Mouse (Mus musculus): ENCODE measurements around the gene Gm10382. TPM values are rescaled to one million over a fixed set of nuclear protein-coding genes. Genes with fewer than 3 reads are reported as not detected.

Gene Gm10382
- total RNA-seq (2014; fragmentation: Nextera tagmentation) (0.96 TPM in 1 of 2 replicates, not detected in the other), total RNA-seq (2017) (0.26 TPM in 1 of 2 replicates, not detected in the other)

GRCm38 (mm10) chr5:125389131-125389578, at the start of gene Gm10382:
Gm10382 (plus strand) TSS chr5:125389322.
- ATAC-seq (replicated peaks; ENCODE audit: poor library complexity, severe bottlenecking), result peak; percentile 43

DNA sequence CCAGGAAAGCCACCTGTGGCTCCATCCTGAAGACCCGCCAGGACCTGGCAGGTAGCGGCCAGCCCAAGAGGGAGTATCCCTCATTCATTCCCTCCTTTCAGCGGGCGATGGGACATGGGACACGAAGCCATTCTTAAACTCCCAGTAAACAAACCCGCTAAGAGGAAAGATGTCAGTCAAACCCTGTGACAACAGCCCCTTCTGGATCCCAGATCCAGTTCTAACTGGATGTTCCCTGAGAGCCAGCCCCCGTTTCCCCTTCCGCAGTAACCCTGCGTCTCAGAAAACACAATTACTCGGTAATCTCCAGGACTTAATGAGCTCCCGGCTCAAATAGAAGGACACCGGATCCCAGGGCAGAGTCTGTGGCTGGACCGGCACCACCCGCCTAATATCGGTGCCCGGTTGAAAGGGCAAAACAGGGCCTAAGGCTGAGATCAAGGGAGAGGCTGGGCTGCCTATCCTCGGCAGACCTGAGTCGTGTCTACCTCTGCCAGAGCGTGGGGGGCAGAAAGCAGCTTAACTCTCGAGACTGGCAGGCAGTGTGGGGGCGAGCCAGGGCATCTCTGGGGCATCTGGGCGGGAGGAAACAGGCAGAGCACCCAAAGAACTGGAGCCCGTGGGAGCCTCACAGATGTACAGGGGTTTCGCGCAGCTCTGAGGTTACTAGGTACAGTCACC, 49.1 kb upstream of the Gm10382 start:
- no peak for ATAC-seq (replicated peaks; ENCODE audit: poor library complexity, severe bottlenecking)

GRCm38 (mm10) chr5:125340547-125341262, 48.4 kb upstream of the Gm10382 start, which contains the start of gene Scarb1:
Scarb1 (minus strand) TSS chr5:125341094.
- peak; percentile 63 for ATAC-seq (replicated peaks; ENCODE audit: poor library complexity, severe bottlenecking)

DNA sequence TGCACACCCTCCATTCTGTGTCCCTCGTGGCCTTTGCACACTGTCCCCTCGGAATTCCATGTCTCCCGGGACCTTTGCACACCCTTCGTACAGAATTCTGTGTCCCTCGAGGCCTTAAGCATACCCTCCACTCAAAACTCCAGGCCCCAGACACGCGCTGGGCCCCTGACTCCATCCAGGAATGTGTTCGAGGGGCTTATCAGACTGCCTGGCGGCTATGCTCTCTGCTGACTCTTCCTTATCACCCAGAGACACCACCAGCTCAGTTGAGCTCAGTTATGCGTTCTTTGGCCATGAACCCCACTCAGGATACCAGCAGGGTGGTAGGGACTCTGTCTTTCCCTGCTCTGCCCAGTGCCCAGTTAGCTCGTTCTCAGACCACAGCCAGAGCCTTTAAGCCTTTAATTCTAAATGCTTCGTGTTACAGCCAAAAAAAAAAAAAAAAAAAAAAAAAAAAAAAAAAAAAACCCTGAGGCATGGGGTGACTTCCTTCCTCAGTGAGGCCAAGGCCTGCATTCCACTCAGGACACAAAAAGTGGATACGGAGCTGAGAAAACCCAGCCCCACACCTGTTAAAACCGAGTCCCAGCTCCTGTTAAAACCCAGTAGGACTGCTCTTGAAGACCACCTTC, 47.5 kb upstream of the Gm10382 start:
- no peak for ATAC-seq (replicated peaks; ENCODE audit: poor library complexity, severe bottlenecking)

DNA sequence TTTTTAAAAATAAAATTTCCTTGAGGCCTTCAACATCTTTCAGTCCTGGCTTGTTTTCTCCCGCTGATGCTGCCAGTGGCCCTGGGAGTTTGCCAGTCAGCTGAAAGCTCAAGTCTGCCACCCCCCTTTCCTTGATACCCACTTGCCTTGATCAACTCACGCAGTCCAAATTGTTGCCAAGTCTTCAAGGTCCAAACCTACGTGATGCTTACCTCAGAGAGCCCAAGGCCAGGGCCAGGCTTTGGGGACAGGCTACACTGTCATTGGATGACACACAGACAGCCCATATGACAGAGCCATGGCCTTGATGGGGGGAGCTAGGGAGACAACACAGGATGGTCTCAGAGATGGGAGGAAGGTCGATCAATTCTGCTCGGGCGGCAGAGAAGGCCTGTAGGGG, 44.8 kb upstream of the Gm10382 start:
- ATAC-seq (replicated peaks; ENCODE audit: poor library complexity, severe bottlenecking), result no peak

DNA sequence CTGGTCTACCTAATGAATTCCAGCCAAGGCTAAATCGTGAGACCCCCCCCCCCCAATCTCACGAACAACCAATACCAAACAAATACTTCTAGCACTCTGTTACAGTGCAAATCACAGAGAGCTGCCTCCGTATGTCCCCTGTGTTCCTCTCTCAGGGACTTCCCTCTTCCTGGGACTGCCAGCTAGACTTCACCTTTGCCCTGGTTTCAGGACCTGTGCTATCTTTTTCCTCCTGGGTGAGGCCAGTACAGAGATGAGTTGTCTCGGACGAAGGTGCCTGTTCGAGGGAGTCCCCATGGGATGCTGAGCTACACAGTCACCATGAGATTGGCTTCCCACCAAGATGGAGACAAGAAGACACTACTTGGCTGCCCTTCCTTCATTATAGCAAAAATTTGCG, 41.1 kb upstream of the Gm10382 start:
- ATAC-seq (replicated peaks; ENCODE audit: poor library complexity, severe bottlenecking), result peak; percentile 26; the same call in 1 of the 2 replicates

DNA sequence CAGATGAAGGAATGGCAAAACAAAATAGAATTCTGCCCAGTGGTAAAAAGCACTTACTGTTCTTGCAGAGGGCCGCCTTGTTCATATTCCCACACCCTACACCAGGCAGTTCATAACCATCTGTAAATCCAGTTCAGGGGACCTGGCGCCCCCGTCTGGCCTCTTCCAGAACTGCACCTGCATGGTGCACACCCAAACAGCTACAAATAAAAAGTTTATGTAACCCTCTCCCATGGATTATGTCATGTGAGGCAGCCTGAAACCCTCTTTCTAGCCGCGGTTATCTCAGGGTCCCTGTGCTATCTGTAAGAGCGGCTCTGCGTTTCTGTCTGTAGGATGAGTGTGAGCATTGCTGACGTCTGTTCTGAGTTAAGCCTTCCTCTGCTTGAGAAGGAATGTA, 40.6 kb upstream of the Gm10382 start:
- ATAC-seq (replicated peaks; ENCODE audit: poor library complexity, severe bottlenecking), result peak; percentile 69

- no peak for ATAC-seq (replicated peaks; ENCODE audit: poor library complexity, severe bottlenecking)
Observed at GRCm38 (mm10) chr5:125349391-125349790, 39.7 kb upstream of the Gm10382 start.

DNA sequence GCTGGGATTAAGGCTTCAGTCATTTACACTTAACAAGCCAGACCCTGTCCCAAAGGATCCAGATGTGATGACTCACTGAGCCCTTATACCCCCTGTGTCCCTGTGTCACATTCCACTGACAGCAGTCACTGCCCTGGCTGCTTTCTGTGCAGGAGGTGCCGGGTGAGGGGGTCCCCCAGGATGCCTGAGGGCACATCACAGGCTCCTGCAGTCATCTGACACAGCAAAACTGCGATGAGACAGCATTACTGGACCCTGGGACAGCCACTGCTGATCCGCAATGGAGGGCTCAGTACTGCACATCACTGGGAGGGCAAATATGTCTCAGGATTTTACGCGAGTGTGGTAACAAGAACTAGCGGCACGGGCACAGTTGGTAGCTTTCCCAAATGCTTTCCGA, 38.1 kb upstream of the Gm10382 start:
- ATAC-seq (replicated peaks; ENCODE audit: poor library complexity, severe bottlenecking), result no peak

DNA sequence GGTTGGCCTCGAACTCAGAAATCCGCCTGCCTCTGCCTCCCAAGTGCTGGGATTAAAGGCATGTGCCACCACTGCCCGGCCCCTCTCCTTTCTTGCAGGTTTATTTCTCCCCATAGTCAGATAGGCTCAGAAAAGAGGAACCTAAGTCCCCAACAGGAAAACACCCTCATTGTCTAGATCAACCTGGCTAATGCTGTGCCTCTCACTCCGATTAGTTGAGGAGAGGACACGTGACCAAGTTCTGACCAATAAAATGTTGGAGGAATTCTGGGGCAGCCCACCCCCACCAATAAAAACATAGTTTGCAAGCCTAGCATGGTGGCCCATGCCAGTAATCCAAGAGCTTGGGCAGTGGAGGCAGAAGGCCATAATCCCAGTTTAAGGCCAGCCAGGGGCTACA, 37.2 kb upstream of the Gm10382 start:
- ATAC-seq (replicated peaks; ENCODE audit: poor library complexity, severe bottlenecking), result peak; percentile 65

DNA sequence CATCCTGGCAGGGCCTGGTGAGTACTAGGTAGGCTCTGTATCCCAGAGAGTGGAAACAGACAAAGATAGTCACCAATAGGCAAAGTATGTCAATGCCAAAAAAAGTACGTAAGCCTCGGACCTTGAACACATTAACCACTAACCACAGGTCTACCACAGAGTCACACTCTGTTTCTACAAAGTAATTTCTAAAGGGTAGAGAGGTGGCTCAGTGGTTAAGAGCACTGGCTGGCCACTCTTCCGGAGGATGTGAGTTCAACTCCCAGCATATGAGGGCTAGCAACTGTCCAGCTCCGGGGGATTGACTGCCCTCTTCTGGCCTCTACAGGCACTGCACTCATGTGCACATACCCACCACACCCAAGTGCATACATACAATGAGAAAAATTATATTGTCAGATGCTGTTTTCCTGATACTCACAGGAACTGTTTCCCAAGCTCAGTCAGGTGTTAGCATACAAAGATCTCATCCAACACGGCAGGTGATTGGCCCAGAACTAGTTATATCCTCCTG, 36.3 kb upstream of the Gm10382 start:
- no peak for ATAC-seq (replicated peaks; ENCODE audit: poor library complexity, severe bottlenecking)

DNA sequence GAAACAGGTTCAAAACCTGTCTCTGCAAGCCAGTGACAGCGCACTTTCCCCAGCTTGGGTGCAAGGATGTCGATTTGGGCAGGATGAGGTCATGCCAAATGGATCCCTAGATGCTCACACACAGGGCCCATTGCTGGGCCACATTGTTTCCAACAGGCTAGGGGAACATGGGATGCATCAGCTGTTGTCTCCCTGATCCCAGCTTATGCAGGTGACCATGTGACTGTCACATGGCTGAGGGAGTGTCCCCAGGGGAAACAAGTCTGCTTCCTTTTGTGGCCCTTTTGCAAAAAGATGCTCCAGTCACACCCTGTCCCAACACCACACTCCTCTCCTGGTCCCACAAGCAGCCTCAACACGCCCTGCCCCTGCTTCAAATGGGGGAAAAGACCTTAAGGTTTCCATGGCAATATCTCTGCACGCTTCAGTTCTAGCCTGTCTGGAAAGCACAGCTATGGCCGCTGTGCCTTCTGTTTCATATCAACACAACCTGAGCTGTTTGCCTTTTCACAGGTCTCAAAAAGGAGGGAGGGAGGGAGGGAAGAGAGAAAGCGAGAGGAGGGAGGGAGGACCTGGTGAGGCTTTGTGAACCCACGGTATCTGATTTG, 34.1 kb upstream of the Gm10382 start:
- ATAC-seq (replicated peaks; ENCODE audit: poor library complexity, severe bottlenecking), result no peak

DNA sequence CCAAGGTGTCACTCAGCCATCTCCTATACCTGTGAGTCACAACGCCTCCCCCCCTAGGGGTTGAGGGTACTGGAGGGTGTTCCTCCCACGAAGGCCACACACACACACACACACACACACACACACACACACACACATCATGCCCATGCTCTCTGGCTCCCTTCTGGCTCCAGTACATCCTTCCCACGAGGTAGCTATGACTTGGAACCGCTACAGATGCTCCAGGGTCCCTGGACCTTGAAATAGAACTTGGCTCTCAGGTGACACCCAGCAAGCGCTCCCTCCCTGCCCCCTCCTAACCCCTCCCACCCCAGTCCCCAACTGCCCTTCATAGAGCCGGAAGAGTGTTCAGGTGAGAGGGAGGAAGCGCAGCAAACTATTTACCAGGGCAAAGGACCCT, 33.5 kb upstream of the Gm10382 start:
- no peak for ATAC-seq (replicated peaks; ENCODE audit: poor library complexity, severe bottlenecking)

- no peak for ATAC-seq (replicated peaks; ENCODE audit: poor library complexity, severe bottlenecking)
Observed at GRCm38 (mm10) chr5:125357543-125358269, 31.4 kb upstream of the Gm10382 start.

DNA sequence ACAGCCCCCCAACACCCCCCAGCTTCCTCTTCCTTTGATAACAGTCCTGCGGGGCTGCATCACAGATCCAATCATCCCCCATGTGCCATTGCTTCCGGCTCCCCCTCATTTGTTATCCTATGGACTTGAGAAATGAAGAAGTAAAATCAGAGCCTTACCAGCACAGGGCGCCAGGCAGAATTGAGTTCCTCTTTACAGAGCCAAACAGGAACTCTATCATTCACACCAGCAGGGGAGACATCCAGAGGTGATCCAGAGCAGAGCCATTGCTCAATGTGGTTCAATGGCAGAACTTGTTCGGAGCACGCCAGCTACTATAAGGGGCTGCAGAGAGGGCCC, 30.9 kb upstream of the Gm10382 start:
- ATAC-seq (replicated peaks; ENCODE audit: poor library complexity, severe bottlenecking), result peak; percentile 94

GRCm38 (mm10) chr5:125360566-125360965, 28.6 kb upstream of the Gm10382 start:
- ATAC-seq (replicated peaks; ENCODE audit: poor library complexity, severe bottlenecking), result no peak

DNA sequence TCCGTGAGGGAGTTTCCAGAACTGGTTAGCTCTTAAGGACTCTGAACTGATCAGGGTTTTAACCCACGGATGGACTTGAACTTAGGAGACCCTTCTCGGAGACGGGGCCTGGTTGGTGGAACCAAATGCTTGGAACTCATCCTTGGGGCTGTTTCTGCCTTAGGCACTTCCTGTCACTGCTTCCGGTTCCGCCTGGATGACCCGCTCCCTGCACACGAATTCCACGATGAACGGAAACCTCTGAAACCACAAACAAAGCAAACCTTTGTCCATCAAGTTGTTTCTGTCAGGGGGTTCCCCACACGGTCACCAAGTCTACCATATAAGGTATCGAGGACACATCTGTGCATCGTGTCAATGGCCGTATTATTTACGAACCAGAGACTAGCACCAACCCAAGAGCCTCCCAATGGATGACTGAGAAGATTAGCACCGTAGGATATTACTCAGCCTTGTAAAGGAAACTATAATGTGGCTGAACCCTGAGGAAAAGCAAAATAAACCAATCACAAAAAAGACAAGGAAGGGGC, 28.1 kb upstream of the Gm10382 start:
- no peak for ATAC-seq (replicated peaks; ENCODE audit: poor library complexity, severe bottlenecking)

GRCm38 (mm10) chr5:125363894-125364293, 25.2 kb upstream of the Gm10382 start:
- peak; percentile 31; the same call in 1 of the 2 replicates for ATAC-seq (replicated peaks; ENCODE audit: poor library complexity, severe bottlenecking)

DNA sequence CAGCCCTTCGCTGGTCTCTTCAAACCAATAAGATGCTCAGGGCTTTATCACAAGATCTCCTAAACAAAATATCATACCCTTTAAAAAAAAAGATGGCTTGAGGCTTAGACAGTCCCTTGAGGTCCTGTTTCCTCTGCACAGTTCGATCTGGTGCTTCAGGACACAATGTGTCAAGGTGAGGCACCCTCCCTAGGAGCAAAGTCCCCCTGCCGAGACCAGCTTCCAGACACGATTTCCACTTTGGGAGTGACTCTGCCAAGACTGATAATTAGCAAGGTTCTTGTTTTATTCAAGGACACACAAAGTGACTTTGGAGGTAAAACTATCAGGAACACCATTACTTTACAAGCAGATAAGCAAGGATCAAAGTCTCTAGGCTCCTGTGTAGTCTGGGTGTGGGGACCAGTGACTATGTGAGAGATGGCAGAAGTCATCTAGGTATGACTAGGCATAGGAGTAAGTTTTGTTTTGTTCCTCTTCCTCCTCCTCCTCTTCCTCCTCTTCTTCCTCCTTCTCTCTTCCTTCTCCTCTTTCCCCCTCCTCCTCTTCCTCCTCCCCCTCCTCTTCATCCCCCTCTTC, 24.2 kb upstream of the Gm10382 start:
- no peak for ATAC-seq (replicated peaks; ENCODE audit: poor library complexity, severe bottlenecking)
